Mouse (Mus musculus): ENCODE results near the gene Syngr2. TPM values are rescaled to one million over a fixed set of nuclear protein-coding genes. Genes with fewer than 3 reads are reported as not detected.
A peak's percentile ranks its signal among the peaks of the same experiment; 100 is the strongest.

Gene Syngr2
- polyA plus RNA-seq, 1 experiment from 2014 or later: 129 TPM

DNA sequence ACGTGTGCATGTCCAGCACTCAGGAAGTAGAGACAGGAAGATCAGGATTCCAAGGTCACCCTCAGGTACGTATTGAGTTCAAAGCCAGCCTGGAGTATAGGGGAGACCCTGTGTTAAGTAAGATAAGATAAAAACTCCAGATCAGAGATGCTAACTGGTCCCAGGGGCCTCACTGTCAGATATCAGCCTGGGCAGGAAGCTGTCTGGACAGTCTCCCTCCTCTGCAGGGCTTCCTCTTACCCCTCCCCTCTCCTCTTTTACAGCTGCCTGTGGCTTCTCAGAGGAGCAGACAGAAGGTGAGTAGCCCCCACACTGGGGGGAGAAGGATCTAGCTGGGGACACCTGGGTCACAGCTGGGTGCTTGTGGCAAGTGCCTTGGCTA is 11.3 kb upstream of the Syngr2 start:
- H3K9me3 ChIP-seq (replicated peaks; ENCODE audit: control insufficient read depth, low read length): no peaks in the 10 kb centered on the region
- H3K9ac ChIP-seq (ENCODE audit: low read length): peak overlapping the region; percentile 23; the same call in 1 of the 2 replicates
- 39% methylated on average over 2 of the region's 2 CpGs for WGBS
- no peak for ATAC-seq (ENCODE audit: insufficient read depth, low FRiP score)
- H3K27me3 ChIP-seq (ENCODE audit: control insufficient read depth, insufficient read depth, low read length): no peaks in the 10 kb centered on the region
- no peak overlapping the region for H3K27ac ChIP-seq (ENCODE audit: low read length)
- H3K4me3 ChIP-seq (replicated peaks; ENCODE audit: low read length): no peak overlapping the region
- no peaks in the 10 kb centered on the region for H3K36me3 ChIP-seq (ENCODE audit: control insufficient read depth, insufficient read depth, low read length)
- H3K4me2 ChIP-seq (ENCODE audit: low read depth, low read length): no peak overlapping the region
- peaks cover 8% of the 10 kb centered on the region; the same call in 1 of the 2 replicates for H3K4me1 ChIP-seq (ENCODE audit: control insufficient read depth, insufficient read depth, low read length)

GRCm38 (mm10) chr11:117799174-117799573 is 10.3 kb upstream of the Syngr2 start:
- H3K36me3 ChIP-seq (ENCODE audit: control insufficient read depth, insufficient read depth, low read length): no peaks in the 10 kb centered on the region
- no peak overlapping the region for H3K4me3 ChIP-seq (replicated peaks; ENCODE audit: low read length)
- no peaks in the 10 kb centered on the region for H3K9me3 ChIP-seq (replicated peaks; ENCODE audit: control insufficient read depth, low read length)
- H3K4me2 ChIP-seq (ENCODE audit: low read depth, low read length): no peak overlapping the region
- no peak overlapping the region for H3K9ac ChIP-seq (ENCODE audit: low read length)
- H3K27me3 ChIP-seq (ENCODE audit: control insufficient read depth, insufficient read depth, low read length): no peaks in the 10 kb centered on the region
- H3K27ac ChIP-seq (ENCODE audit: low read length): no peak overlapping the region
- H3K4me1 ChIP-seq (ENCODE audit: control insufficient read depth, insufficient read depth, low read length): peaks cover 8% of the 10 kb centered on the region; the same call in 1 of the 2 replicates
- ATAC-seq (ENCODE audit: insufficient read depth, low FRiP score): no peak
- 70% methylated on average over 5 of the region's 5 CpGs for WGBS

GRCm38 (mm10) chr11:117800038-117800437 is 9.4 kb upstream of the Syngr2 start:
- Histone ChIP-seq H3K9ac (ENCODE audit: low read length) (no peak overlapping the region), H3K4me1 (ENCODE audit: control insufficient read depth, insufficient read depth, low read length) (peaks cover 8% of the 10 kb centered on the region; the same call in 1 of the 2 replicates), H3K4me3 (replicated peaks; ENCODE audit: low read length) (no peak overlapping the region), H3K9me3 (replicated peaks; ENCODE audit: control insufficient read depth, low read length) (no peaks in the 10 kb centered on the region), H3K27ac (ENCODE audit: low read length) (no peak overlapping the region), H3K27me3 (ENCODE audit: control insufficient read depth, insufficient read depth, low read length) (no peaks in the 10 kb centered on the region), H3K4me2 (ENCODE audit: low read depth, low read length) (no peak overlapping the region), H3K36me3 (ENCODE audit: control insufficient read depth, insufficient read depth, low read length) (no peaks in the 10 kb centered on the region)
- no peak for ATAC-seq (ENCODE audit: insufficient read depth, low FRiP score)
- WGBS: 79% methylated on average over 7 of the region's 7 CpGs

- no peak overlapping the region for H3K9ac ChIP-seq (ENCODE audit: low read length)
- no peaks in the 10 kb centered on the region for H3K27me3 ChIP-seq (ENCODE audit: control insufficient read depth, insufficient read depth, low read length)
- ATAC-seq (ENCODE audit: insufficient read depth, low FRiP score): no peak
- H3K27ac ChIP-seq (ENCODE audit: low read length): no peak overlapping the region
- H3K4me2 ChIP-seq (ENCODE audit: low read depth, low read length): no peak overlapping the region
- peaks cover 8% of the 10 kb centered on the region; the same call in 1 of the 2 replicates for H3K4me1 ChIP-seq (ENCODE audit: control insufficient read depth, insufficient read depth, low read length)
- no peaks in the 10 kb centered on the region for H3K36me3 ChIP-seq (ENCODE audit: control insufficient read depth, insufficient read depth, low read length)
- no peaks in the 10 kb centered on the region for H3K9me3 ChIP-seq (replicated peaks; ENCODE audit: control insufficient read depth, low read length)
- WGBS: 67% methylated on average over 7 of the region's 7 CpGs
- H3K4me3 ChIP-seq (replicated peaks; ENCODE audit: low read length): no peak overlapping the region
Measured at GRCm38 (mm10) chr11:117801650-117802049, 7.8 kb upstream of the Syngr2 start.

- Histone ChIP-seq H3K4me3 (replicated peaks; ENCODE audit: low read length) (no peak overlapping the region), H3K9me3 (replicated peaks; ENCODE audit: control insufficient read depth, low read length) (no peaks in the 10 kb centered on the region), H3K9ac (ENCODE audit: low read length) (no peak overlapping the region), H3K36me3 (ENCODE audit: control insufficient read depth, insufficient read depth, low read length) (no peaks in the 10 kb centered on the region), H3K27me3 (ENCODE audit: control insufficient read depth, insufficient read depth, low read length) (no peaks in the 10 kb centered on the region), H3K27ac (ENCODE audit: low read length) (no peak overlapping the region), H3K4me2 (ENCODE audit: low read depth, low read length) (no peak overlapping the region), H3K4me1 (ENCODE audit: control insufficient read depth, insufficient read depth, low read length) (peaks cover 2% of the 10 kb centered on the region; the same call in 1 of the 2 replicates)
- ATAC-seq (ENCODE audit: insufficient read depth, low FRiP score): no peak
- WGBS: 82% methylated on average over 3 of the region's 3 CpGs
Measured at GRCm38 (mm10) chr11:117803166-117803688, 6.2 kb upstream of the Syngr2 start.

- WGBS: 96% methylated on average over 6 of the region's 6 CpGs
- Histone ChIP-seq H3K4me3 (replicated peaks; ENCODE audit: low read length) (no peak overlapping the region), H3K27ac (ENCODE audit: low read length) (no peak overlapping the region), H3K9ac (ENCODE audit: low read length) (no peak overlapping the region), H3K4me1 (ENCODE audit: control insufficient read depth, insufficient read depth, low read length) (peaks cover 14% of the 10 kb centered on the region), H3K4me2 (ENCODE audit: low read depth, low read length) (no peak overlapping the region), H3K36me3 (ENCODE audit: control insufficient read depth, insufficient read depth, low read length) (no peaks in the 10 kb centered on the region), H3K27me3 (ENCODE audit: control insufficient read depth, insufficient read depth, low read length) (no peaks in the 10 kb centered on the region), H3K9me3 (replicated peaks; ENCODE audit: control insufficient read depth, low read length) (no peaks in the 10 kb centered on the region)
- no peak for ATAC-seq (ENCODE audit: insufficient read depth, low FRiP score)
Measured at GRCm38 (mm10) chr11:117806781-117807180, 2.7 kb upstream of the Syngr2 start.

- peaks cover 8% of the 10 kb centered on the region; the same call in 1 of the 2 replicates for H3K36me3 ChIP-seq (ENCODE audit: control insufficient read depth, insufficient read depth, low read length)
- WGBS: under 1% methylated on average over 21 of the region's 21 CpGs
- peaks cover 14% of the 10 kb centered on the region for H3K4me1 ChIP-seq (ENCODE audit: control insufficient read depth, insufficient read depth, low read length)
- H3K4me2 ChIP-seq (ENCODE audit: low read depth, low read length): peak overlapping the region; percentile 97
- H3K27me3 ChIP-seq (ENCODE audit: control insufficient read depth, insufficient read depth, low read length): no peaks in the 10 kb centered on the region
- peak; percentile 88 for ATAC-seq (ENCODE audit: insufficient read depth, low FRiP score)
- H3K4me3 ChIP-seq (replicated peaks; ENCODE audit: low read length): peak overlapping the region; percentile 89
- peak overlapping the region; percentile 89 for H3K27ac ChIP-seq (ENCODE audit: low read length)
- peak overlapping the region; percentile 89 for H3K9ac ChIP-seq (ENCODE audit: low read length)
- H3K9me3 ChIP-seq (replicated peaks; ENCODE audit: control insufficient read depth, low read length): no peaks in the 10 kb centered on the region
Measured at GRCm38 (mm10) chr11:117810401-117811046, 1.1 kb downstream of the Syngr2 start.

GRCm38 (mm10) chr11:117813867-117814266 is 4.4 kb downstream of the Syngr2 start:
- ATAC-seq (ENCODE audit: insufficient read depth, low FRiP score): no peak
- Histone ChIP-seq H3K27ac (ENCODE audit: low read length) (no peak overlapping the region), H3K27me3 (ENCODE audit: control insufficient read depth, insufficient read depth, low read length) (no peaks in the 10 kb centered on the region), H3K4me1 (ENCODE audit: control insufficient read depth, insufficient read depth, low read length) (peaks cover 14% of the 10 kb centered on the region), H3K9me3 (replicated peaks; ENCODE audit: control insufficient read depth, low read length) (no peaks in the 10 kb centered on the region), H3K4me3 (replicated peaks; ENCODE audit: low read length) (no peak overlapping the region), H3K9ac (ENCODE audit: low read length) (no peak overlapping the region), H3K4me2 (ENCODE audit: low read depth, low read length) (no peak overlapping the region), H3K36me3 (ENCODE audit: control insufficient read depth, insufficient read depth, low read length) (peaks cover 14% of the 10 kb centered on the region; the same call in 1 of the 2 replicates)
- WGBS: 56% methylated on average over 5 of the region's 5 CpGs

GRCm38 (mm10) chr11:117814704-117815366 is 5.4 kb downstream of the Syngr2 start:
- no peak overlapping the region for H3K27ac ChIP-seq (ENCODE audit: low read length)
- peaks cover 14% of the 10 kb centered on the region; the same call in 1 of the 2 replicates for H3K36me3 ChIP-seq (ENCODE audit: control insufficient read depth, insufficient read depth, low read length)
- 81% methylated on average over 6 of the region's 6 CpGs for WGBS

More at GRCm38 (mm10) chr11:117814704-117815366, 5.4 kb downstream of the Syngr2 start:
- no peaks in the 10 kb centered on the region for H3K27me3 ChIP-seq (ENCODE audit: control insufficient read depth, insufficient read depth, low read length)
- no peak overlapping the region for H3K9ac ChIP-seq (ENCODE audit: low read length)
- no peak overlapping the region for H3K4me3 ChIP-seq (replicated peaks; ENCODE audit: low read length)
- H3K4me2 ChIP-seq (ENCODE audit: low read depth, low read length): no peak overlapping the region
- H3K4me1 ChIP-seq (ENCODE audit: control insufficient read depth, insufficient read depth, low read length): peaks cover 10% of the 10 kb centered on the region
- ATAC-seq (ENCODE audit: insufficient read depth, low FRiP score): no peak
- no peaks in the 10 kb centered on the region for H3K9me3 ChIP-seq (replicated peaks; ENCODE audit: control insufficient read depth, low read length)

Data from stomach, embryonic 16.5 days (tissue).